Mouse (Mus musculus): ENCODE results near the gene Utp14a. TPM values are rescaled to one million over a fixed set of nuclear protein-coding genes. Genes with fewer than 3 reads are reported as not detected.
"Not testable (repeated sequence)": the region's sequence is repeated elsewhere in the genome, so short reads cannot be mapped to it uniquely, and the experiment has no call there.

Gene Utp14a
- polyA plus RNA-seq (2014; fragmentation: Nextera tagmentation; extraction: Ambion mirVana) = 22.4 and 23.3 TPM in 2 replicates

- H3K9ac ChIP-seq (ENCODE audit: low read length) = peak within 1 kb of the TSS; percentile 50
- H3K27me3 ChIP-seq (ENCODE audit: control insufficient read depth, insufficient read depth, low read length) = no peaks in the 10 kb centered on the region
- DNase-seq (ENCODE audit: low spot score) (peak; percentile 92), ATAC-seq (ENCODE audit: insufficient read depth, low FRiP score, low TSS enrichment) (peak; percentile 100)
- H3K27ac ChIP-seq (ENCODE audit: low read depth, low read length) = peak within 1 kb of the TSS; percentile 62; the same call in 1 of the 2 replicates
- no peaks in the 10 kb centered on the region for H3K36me3 ChIP-seq (ENCODE audit: control insufficient read depth, insufficient read depth, low read length)
- H3K4me2 ChIP-seq (ENCODE audit: low read depth) = peak within 1 kb of the TSS; percentile 51
- no peaks in the 10 kb centered on the region for H3K4me1 ChIP-seq (ENCODE audit: control insufficient read depth, insufficient read depth, low read length)
- H3K4me3 ChIP-seq (ENCODE audit: low read depth, low read length) = peak within 1 kb of the TSS; percentile 47
- 10% methylated on average over 33 of the region's 33 CpGs for WGBS
- no peaks in the 10 kb centered on the region for H3K9me3 ChIP-seq (ENCODE audit: control insufficient read depth, low read length)
These were observed at the start of gene Utp14a for GRCm38 (mm10) chrX:48256468-48257007. Utp14a (plus strand) TSS chrX:48256862.

GRCm38 (mm10) chrX:48207761-48208487 lies 48.7 kb upstream of the Utp14a start:
- Histone ChIP-seq H3K4me1 (ENCODE audit: control insufficient read depth, insufficient read depth, low read length) (no peaks in the 10 kb centered on the region), H3K36me3 (ENCODE audit: control insufficient read depth, insufficient read depth, low read length) (no peaks in the 10 kb centered on the region), H3K9ac (ENCODE audit: low read length) (peak overlapping the region; percentile 61), H3K27me3 (ENCODE audit: control insufficient read depth, insufficient read depth, low read length) (no peaks in the 10 kb centered on the region), H3K4me2 (ENCODE audit: low read depth) (peak overlapping the region; percentile 48), H3K4me3 (ENCODE audit: low read depth, low read length) (peak overlapping the region; percentile 57), H3K9me3 (ENCODE audit: control insufficient read depth, low read length) (no peaks in the 10 kb centered on the region), H3K27ac (ENCODE audit: low read depth, low read length) (no peak overlapping the region)
- DNase-seq (ENCODE audit: low spot score) (no peak), ATAC-seq (ENCODE audit: insufficient read depth, low FRiP score, low TSS enrichment) (peak; percentile 78)
- WGBS = 19% methylated on average over 36 of the region's 36 CpGs

GRCm38 (mm10) chrX:48208519-48209185 lies 48.0 kb upstream of the Utp14a start, which contains the start of gene Zdhhc9:
Zdhhc9 (minus strand) TSS chrX:48208878.
- Histone ChIP-seq H3K27ac (ENCODE audit: low read depth, low read length) (no peak within 1 kb of the TSS), H3K4me1 (ENCODE audit: control insufficient read depth, insufficient read depth, low read length) (no peaks in the 10 kb centered on the region), H3K9me3 (ENCODE audit: control insufficient read depth, low read length) (no peaks in the 10 kb centered on the region), H3K27me3 (ENCODE audit: control insufficient read depth, insufficient read depth, low read length) (no peaks in the 10 kb centered on the region), H3K4me2 (ENCODE audit: low read depth) (peak within 1 kb of the TSS; percentile 48), H3K4me3 (ENCODE audit: low read depth, low read length) (peak within 1 kb of the TSS; percentile 57), H3K36me3 (ENCODE audit: control insufficient read depth, insufficient read depth, low read length) (no peaks in the 10 kb centered on the region), H3K9ac (ENCODE audit: low read length) (peak within 1 kb of the TSS; percentile 61)
- ATAC-seq (ENCODE audit: insufficient read depth, low FRiP score, low TSS enrichment) (peak; percentile 99), DNase-seq (ENCODE audit: low spot score) (peak; percentile 87)
- 18% methylated on average over 33 of the region's 34 CpGs for WGBS

DNA sequence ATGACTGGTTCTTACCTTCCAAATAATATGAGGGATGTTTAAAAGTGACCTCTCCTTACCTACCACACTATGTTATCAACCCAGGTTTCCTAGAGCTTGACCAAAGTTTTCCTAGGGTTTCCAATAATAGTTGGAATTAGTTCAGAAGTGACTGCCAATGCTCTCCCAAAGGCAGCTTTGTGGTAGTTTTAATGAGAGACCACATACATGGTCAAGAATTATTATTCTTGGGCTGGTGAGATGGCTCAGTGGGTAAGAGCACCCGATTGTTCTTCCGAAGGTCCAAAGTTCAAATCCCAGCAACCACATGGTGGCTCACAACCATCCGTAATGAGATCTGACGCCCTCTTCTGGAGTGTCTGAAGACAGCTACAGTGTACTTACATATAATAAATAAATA lies 46.9 kb upstream of the Utp14a start:
- not testable (repeated sequence) for H3K9me3 ChIP-seq (ENCODE audit: control insufficient read depth, low read length); DNase-seq (ENCODE audit: low spot score); H3K9ac ChIP-seq (ENCODE audit: low read length); H3K4me2 ChIP-seq (ENCODE audit: low read depth); H3K27ac ChIP-seq (ENCODE audit: low read depth, low read length); H3K4me1 ChIP-seq (ENCODE audit: control insufficient read depth, insufficient read depth, low read length); ATAC-seq (ENCODE audit: insufficient read depth, low FRiP score, low TSS enrichment); H3K27me3 ChIP-seq (ENCODE audit: control insufficient read depth, insufficient read depth, low read length); H3K36me3 ChIP-seq (ENCODE audit: control insufficient read depth, insufficient read depth, low read length); H3K4me3 ChIP-seq (ENCODE audit: low read depth, low read length)
- WGBS = 86% methylated on average over 2 of the region's 4 CpGs

DNA sequence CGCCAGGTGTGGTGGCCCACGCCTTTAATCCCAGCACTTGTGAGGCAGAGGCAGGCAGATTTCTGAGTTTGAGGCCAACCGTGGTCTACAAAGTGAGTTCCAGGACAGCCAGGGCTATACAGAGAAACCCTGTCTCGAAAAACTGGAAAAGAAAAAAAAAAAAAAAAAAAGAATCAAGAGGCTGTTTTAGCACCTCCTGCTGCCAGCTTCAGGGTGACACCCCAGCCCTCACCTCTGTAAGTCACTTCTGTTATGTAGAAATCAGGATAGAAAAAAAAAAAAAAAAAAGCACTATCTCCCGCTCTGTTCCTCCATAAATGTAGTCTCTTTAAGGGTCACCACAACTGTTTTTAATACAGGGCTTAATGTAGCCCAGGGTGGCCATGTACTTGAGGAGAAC lies 37.2 kb upstream of the Utp14a start:
- H3K9me3 ChIP-seq (ENCODE audit: control insufficient read depth, low read length) = no peaks in the 10 kb centered on the region
- no peak for DNase-seq (ENCODE audit: low spot score)
- H3K27ac ChIP-seq (ENCODE audit: low read depth, low read length) = no peak overlapping the region
- no peak overlapping the region for H3K4me3 ChIP-seq (ENCODE audit: low read depth, low read length)
- ATAC-seq (ENCODE audit: insufficient read depth, low FRiP score, low TSS enrichment) = no peak
- no peaks in the 10 kb centered on the region for H3K4me1 ChIP-seq (ENCODE audit: control insufficient read depth, insufficient read depth, low read length)
- no peaks in the 10 kb centered on the region for H3K27me3 ChIP-seq (ENCODE audit: control insufficient read depth, insufficient read depth, low read length)
- H3K4me2 ChIP-seq (ENCODE audit: low read depth) = no peak overlapping the region
- H3K36me3 ChIP-seq (ENCODE audit: control insufficient read depth, insufficient read depth, low read length) = no peaks in the 10 kb centered on the region
- no peak overlapping the region for H3K9ac ChIP-seq (ENCODE audit: low read length)
- 84% methylated on average over 5 of the region's 5 CpGs for WGBS

DNA sequence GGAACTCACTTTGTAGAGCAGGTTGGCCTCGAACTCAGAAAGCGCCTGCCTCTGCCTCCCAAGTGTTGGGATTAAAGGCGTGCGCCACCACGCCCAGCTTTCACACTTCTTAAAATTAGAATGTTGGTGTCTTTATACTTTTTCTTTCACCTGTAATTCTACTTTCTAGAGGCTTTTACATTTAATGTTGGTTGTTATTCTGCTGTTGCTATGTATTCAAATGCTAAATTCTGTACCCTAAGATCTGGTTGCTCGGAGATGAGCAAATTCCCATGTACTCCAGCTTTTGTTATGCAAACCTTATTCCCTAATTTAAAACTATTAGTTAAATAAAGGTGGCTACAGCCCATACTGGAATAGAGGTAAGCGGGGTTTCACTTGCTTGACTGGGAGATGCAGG lies 34.0 kb upstream of the Utp14a start:
- ATAC-seq (ENCODE audit: insufficient read depth, low FRiP score, low TSS enrichment) = no peak
- 75% methylated on average over 7 of the region's 7 CpGs for WGBS
- H3K27me3 ChIP-seq (ENCODE audit: control insufficient read depth, insufficient read depth, low read length) = no peaks in the 10 kb centered on the region

GRCm38 (mm10) chrX:48226225-48226624 lies 30.4 kb upstream of the Utp14a start:
- Histone ChIP-seq H3K27me3 (ENCODE audit: control insufficient read depth, insufficient read depth, low read length) (no peaks in the 10 kb centered on the region), H3K4me3 (ENCODE audit: low read depth, low read length) (no peak overlapping the region), H3K4me1 (ENCODE audit: control insufficient read depth, insufficient read depth, low read length) (no peaks in the 10 kb centered on the region), H3K9me3 (ENCODE audit: control insufficient read depth, low read length) (no peaks in the 10 kb centered on the region), H3K9ac (ENCODE audit: low read length) (no peak overlapping the region), H3K4me2 (ENCODE audit: low read depth) (no peak overlapping the region), H3K27ac (ENCODE audit: low read depth, low read length) (no peak overlapping the region), H3K36me3 (ENCODE audit: control insufficient read depth, insufficient read depth, low read length) (no peaks in the 10 kb centered on the region)
- WGBS = 88% methylated on average over 7 of the region's 7 CpGs
- DNase-seq (ENCODE audit: low spot score) (no peak), ATAC-seq (ENCODE audit: insufficient read depth, low FRiP score, low TSS enrichment) (no peak)

More for the DNA sequence above, 34.0 kb upstream of the Utp14a start:
- no peaks in the 10 kb centered on the region for H3K9me3 ChIP-seq (ENCODE audit: control insufficient read depth, low read length)
- H3K4me3 ChIP-seq (ENCODE audit: low read depth, low read length) = no peak overlapping the region
- no peak for DNase-seq (ENCODE audit: low spot score)
- H3K4me1 ChIP-seq (ENCODE audit: control insufficient read depth, insufficient read depth, low read length) = no peaks in the 10 kb centered on the region
- no peak overlapping the region for H3K4me2 ChIP-seq (ENCODE audit: low read depth)
- no peak overlapping the region for H3K9ac ChIP-seq (ENCODE audit: low read length)
- no peaks in the 10 kb centered on the region for H3K36me3 ChIP-seq (ENCODE audit: control insufficient read depth, insufficient read depth, low read length)
- H3K27ac ChIP-seq (ENCODE audit: low read depth, low read length) = no peak overlapping the region

DNA sequence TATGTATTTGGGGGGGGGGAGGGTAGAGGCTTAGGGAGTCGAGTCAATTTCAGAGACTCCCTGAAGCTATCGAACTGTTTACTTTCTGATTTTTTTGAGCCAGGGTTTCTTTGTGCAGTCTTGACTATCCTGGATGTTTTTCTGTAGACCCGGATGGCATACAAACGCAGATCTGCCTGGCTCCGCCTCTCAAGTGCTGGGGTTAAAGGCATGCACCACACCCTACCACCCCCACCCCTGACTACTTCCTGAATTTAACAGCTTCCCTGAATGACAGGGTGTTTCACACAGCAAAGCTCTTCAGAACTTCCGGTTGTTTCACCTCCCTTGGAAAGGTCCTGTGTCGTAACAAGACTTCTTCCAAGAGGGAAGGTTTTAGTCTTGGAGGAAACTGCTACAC lies 22.2 kb upstream of the Utp14a start:
- Histone ChIP-seq H3K27me3 (ENCODE audit: control insufficient read depth, insufficient read depth, low read length) (no peaks in the 10 kb centered on the region), H3K4me2 (ENCODE audit: low read depth) (no peak overlapping the region), H3K4me1 (ENCODE audit: control insufficient read depth, insufficient read depth, low read length) (no peaks in the 10 kb centered on the region), H3K36me3 (ENCODE audit: control insufficient read depth, insufficient read depth, low read length) (no peaks in the 10 kb centered on the region), H3K9me3 (ENCODE audit: control insufficient read depth, low read length) (no peaks in the 10 kb centered on the region), H3K9ac (ENCODE audit: low read length) (no peak overlapping the region), H3K4me3 (ENCODE audit: low read depth, low read length) (no peak overlapping the region), H3K27ac (ENCODE audit: low read depth, low read length) (no peak overlapping the region)
- ATAC-seq (ENCODE audit: insufficient read depth, low FRiP score, low TSS enrichment) = no peak
- DNase-seq (ENCODE audit: low spot score) = no peak
- WGBS = 64% methylated on average over 7 of the region's 7 CpGs

Data from neural tube, embryonic 11.5 days (tissue).